Mouse (Mus musculus): ENCODE data around the gene Cyp2d10.

GRCm38 (mm10) chr15:82372991-82373390, 34.0 kb downstream of the Cyp2d10 start:
- no peak for TF ChIP-seq ZC3H11A (IDR thresholded peaks at IDR 0.05; ENCODE audit: borderline replicate concordance, low read depth, low read length)
- no peak for TF ChIP-seq CHD2 (IDR thresholded peaks at IDR 0.05; ENCODE audit: low read depth, low read length)
- no peak for TF ChIP-seq ZNF384 (IDR thresholded peaks at IDR 0.05; ENCODE audit: low read depth, low read length)
- TF ChIP-seq HCFC1 (IDR thresholded peaks at IDR 0.05; ENCODE audit: borderline replicate concordance, insufficient read depth, low read length): no peak

Measured in ES-E14 (cell line).